Mouse (Mus musculus): ENCODE results near the gene Palld. TPM values are rescaled to one million over a fixed set of nuclear protein-coding genes. Genes with fewer than 3 reads are reported as not detected.

The Palld gene
- polyA plus RNA-seq, 1 experiment from 2014 or later = 62.3 TPM

DNA sequence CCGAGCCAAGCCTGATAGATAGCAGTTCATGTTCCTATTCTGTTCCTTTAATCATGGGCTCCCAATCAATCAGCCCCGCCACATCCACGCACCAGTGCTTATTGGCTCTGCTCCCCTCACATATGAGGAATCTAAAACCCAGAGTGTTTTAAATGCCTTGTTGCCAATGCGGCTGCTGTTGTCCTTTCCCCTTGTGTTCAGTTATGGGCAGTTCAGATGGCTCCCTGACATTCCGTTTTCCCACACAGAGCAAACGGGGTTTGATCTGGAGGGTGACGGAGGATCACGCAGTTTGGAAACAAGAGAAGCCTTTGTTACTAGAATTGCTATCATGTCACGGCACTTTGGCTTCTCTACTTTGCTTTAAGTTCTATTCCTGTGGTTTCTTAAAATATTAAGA, 125.9 kb downstream of the Palld start:
- no peak overlapping the region for H3K4me2 ChIP-seq (replicated peaks; ENCODE audit: low read depth)
- H3K27ac ChIP-seq (ENCODE audit: low read depth, low read length) = no peak overlapping the region
- H3K4me3 ChIP-seq (ENCODE audit: low read depth, low read length) = no peak overlapping the region
- no peaks in the 10 kb centered on the region for H3K27me3 ChIP-seq (replicated peaks; ENCODE audit: control insufficient read depth, insufficient read depth, low read length)
- ATAC-seq = no peak
- no peaks in the 10 kb centered on the region for H3K9me3 ChIP-seq (ENCODE audit: control insufficient read depth)
- H3K4me1 ChIP-seq (replicated peaks; ENCODE audit: control insufficient read depth, insufficient read depth, low read length) = no peaks in the 10 kb centered on the region
- no peaks in the 10 kb centered on the region for H3K36me3 ChIP-seq (ENCODE audit: control insufficient read depth, insufficient read depth)
- no peak for TF ChIP-seq CTCF (IDR thresholded peaks at IDR 0.05; ENCODE audit: low read depth)
- 71% methylated on average over 9 of the region's 9 CpGs for WGBS
- H3K9ac ChIP-seq (ENCODE audit: low read depth, low read length) = no peak overlapping the region

GRCm38 (mm10) chr8:61775936-61776335, 126.6 kb downstream of the Palld start:
- ATAC-seq = no peak
- H3K27me3 ChIP-seq (replicated peaks; ENCODE audit: control insufficient read depth, insufficient read depth, low read length) = no peaks in the 10 kb centered on the region
- H3K9me3 ChIP-seq (ENCODE audit: control insufficient read depth) = no peaks in the 10 kb centered on the region

DNA sequence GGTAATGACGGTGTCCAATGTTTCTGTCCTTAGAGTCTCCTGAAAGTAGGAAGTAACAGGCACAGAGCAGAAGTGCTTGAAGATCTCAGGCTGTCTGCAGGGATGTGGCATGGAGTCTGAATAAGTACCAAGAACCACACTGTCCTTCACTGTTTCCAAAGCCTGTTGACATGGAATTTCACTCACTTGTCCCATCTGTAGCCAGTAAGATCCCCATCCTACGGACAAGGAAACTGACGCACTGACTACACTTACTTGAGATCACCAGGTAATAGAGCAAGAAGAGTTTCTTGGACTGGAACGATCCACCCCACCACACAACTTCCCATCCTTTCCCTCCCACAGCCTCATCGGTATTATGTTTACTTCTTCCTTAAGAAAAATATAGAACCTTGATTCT, 128.3 kb downstream of the Palld start:
- no peak for TF ChIP-seq CTCF (IDR thresholded peaks at IDR 0.05; ENCODE audit: low read depth)
- H3K4me2 ChIP-seq (replicated peaks; ENCODE audit: low read depth) = no peak overlapping the region

More at GRCm38 (mm10) chr8:61775936-61776335, 126.6 kb downstream of the Palld start:
- Histone ChIP-seq H3K4me1 (replicated peaks; ENCODE audit: control insufficient read depth, insufficient read depth, low read length) (no peaks in the 10 kb centered on the region), H3K27ac (ENCODE audit: low read depth, low read length) (no peak overlapping the region), H3K9ac (ENCODE audit: low read depth, low read length) (no peak overlapping the region), H3K4me2 (replicated peaks; ENCODE audit: low read depth) (no peak overlapping the region), H3K36me3 (ENCODE audit: control insufficient read depth, insufficient read depth) (no peaks in the 10 kb centered on the region), H3K4me3 (ENCODE audit: low read depth, low read length) (no peak overlapping the region)
- WGBS = 78% methylated on average over 6 of the region's 6 CpGs
- TF ChIP-seq CTCF (IDR thresholded peaks at IDR 0.05; ENCODE audit: low read depth) = no peak

GRCm38 (mm10) chr8:61773595-61774088, 128.8 kb downstream of the Palld start:
- Histone ChIP-seq H3K27me3 (replicated peaks; ENCODE audit: control insufficient read depth, insufficient read depth, low read length) (no peaks in the 10 kb centered on the region), H3K4me2 (replicated peaks; ENCODE audit: low read depth) (no peak overlapping the region), H3K9ac (ENCODE audit: low read depth, low read length) (no peak overlapping the region), H3K9me3 (ENCODE audit: control insufficient read depth) (no peaks in the 10 kb centered on the region), H3K4me3 (ENCODE audit: low read depth, low read length) (no peak overlapping the region), H3K36me3 (ENCODE audit: control insufficient read depth, insufficient read depth) (no peaks in the 10 kb centered on the region), H3K4me1 (replicated peaks; ENCODE audit: control insufficient read depth, insufficient read depth, low read length) (no peaks in the 10 kb centered on the region), H3K27ac (ENCODE audit: low read depth, low read length) (no peak overlapping the region)
- ATAC-seq = no peak
- TF ChIP-seq CTCF (IDR thresholded peaks at IDR 0.05; ENCODE audit: low read depth) = no peak
- WGBS = 47% methylated on average over 4 of the region's 4 CpGs

More for the DNA sequence above, 128.3 kb downstream of the Palld start:
- H3K9ac ChIP-seq (ENCODE audit: low read depth, low read length) = no peak overlapping the region
- no peaks in the 10 kb centered on the region for H3K27me3 ChIP-seq (replicated peaks; ENCODE audit: control insufficient read depth, insufficient read depth, low read length)
- no peak overlapping the region for H3K4me3 ChIP-seq (ENCODE audit: low read depth, low read length)
- ATAC-seq = no peak
- WGBS = 85% methylated on average over 5 of the region's 5 CpGs
- no peaks in the 10 kb centered on the region for H3K9me3 ChIP-seq (ENCODE audit: control insufficient read depth)
- H3K4me1 ChIP-seq (replicated peaks; ENCODE audit: control insufficient read depth, insufficient read depth, low read length) = no peaks in the 10 kb centered on the region
- H3K27ac ChIP-seq (ENCODE audit: low read depth, low read length) = no peak overlapping the region
- no peaks in the 10 kb centered on the region for H3K36me3 ChIP-seq (ENCODE audit: control insufficient read depth, insufficient read depth)

- WGBS = 70% methylated on average over 3 of the region's 3 CpGs
- Histone ChIP-seq H3K4me3 (ENCODE audit: low read depth, low read length) (no peak overlapping the region), H3K4me1 (replicated peaks; ENCODE audit: control insufficient read depth, insufficient read depth, low read length) (no peaks in the 10 kb centered on the region)
Measured at GRCm38 (mm10) chr8:61771328-61771727, 131.2 kb downstream of the Palld start.

GRCm38 (mm10) chr8:61769340-61769879, 133.1 kb downstream of the Palld start:
- no peaks in the 10 kb centered on the region for H3K36me3 ChIP-seq (ENCODE audit: control insufficient read depth, insufficient read depth)
- WGBS = 60% methylated on average over 5 of the region's 5 CpGs
- H3K27ac ChIP-seq (ENCODE audit: low read depth, low read length) = no peak overlapping the region
- H3K9me3 ChIP-seq (ENCODE audit: control insufficient read depth) = no peaks in the 10 kb centered on the region
- H3K9ac ChIP-seq (ENCODE audit: low read depth, low read length) = no peak overlapping the region
- no peaks in the 10 kb centered on the region for H3K4me1 ChIP-seq (replicated peaks; ENCODE audit: control insufficient read depth, insufficient read depth, low read length)
- ATAC-seq = no peak
- no peak overlapping the region for H3K4me3 ChIP-seq (ENCODE audit: low read depth, low read length)
- no peak for TF ChIP-seq CTCF (IDR thresholded peaks at IDR 0.05; ENCODE audit: low read depth)
- no peak overlapping the region for H3K4me2 ChIP-seq (replicated peaks; ENCODE audit: low read depth)
- H3K27me3 ChIP-seq (replicated peaks; ENCODE audit: control insufficient read depth, insufficient read depth, low read length) = no peaks in the 10 kb centered on the region

More at GRCm38 (mm10) chr8:61771328-61771727, 131.2 kb downstream of the Palld start:
- ATAC-seq = no peak
- no peak for TF ChIP-seq CTCF (IDR thresholded peaks at IDR 0.05; ENCODE audit: low read depth)
- no peaks in the 10 kb centered on the region for H3K9me3 ChIP-seq (ENCODE audit: control insufficient read depth)
- H3K4me2 ChIP-seq (replicated peaks; ENCODE audit: low read depth) = no peak overlapping the region
- no peaks in the 10 kb centered on the region for H3K27me3 ChIP-seq (replicated peaks; ENCODE audit: control insufficient read depth, insufficient read depth, low read length)
- no peak overlapping the region for H3K27ac ChIP-seq (ENCODE audit: low read depth, low read length)
- no peaks in the 10 kb centered on the region for H3K36me3 ChIP-seq (ENCODE audit: control insufficient read depth, insufficient read depth)
- no peak overlapping the region for H3K9ac ChIP-seq (ENCODE audit: low read depth, low read length)
